ENCODE assay signal across 23 mouse cellular contexts in genomic region chr6:6265761-6266160, GRCm38 (mm10). TPM values are rescaled to one million over a fixed set of nuclear protein-coding genes. Genes with fewer than 3 reads are reported as not detected.
DNase-seq lines count a peak whose midpoint lies in the region; ATAC-seq lines count a peak whose summit lies in the region.
"Had no signal": no experiment of that assay in that cellular context is flagged by ENCODE, and none has a peak within 500 bp of the region (broad histone marks: within the 10 kb centered on the region; RNA-seq: fewer than 3 reads in every experiment).

No protein-coding gene starts in this region.

- WGBS in limb, embryonic 13.5 days, result 54% methylated on average over 7 of the region's 7 CpGs
- 78% methylated on average over 7 of the region's 7 CpGs for WGBS in limb, embryonic 10.5 days
- WGBS in limb, embryonic 15.5 days, result 55% methylated on average over 7 of the region's 7 CpGs

- no peak overlapping the region for H3K9ac ChIP-seq in limb, embryonic 13.5 days
- H3K9ac ChIP-seq in limb, embryonic 15.5 days, result no peak overlapping the region
- H3K9ac ChIP-seq: embryonic facial prominence, embryonic 12.5 days; forebrain, embryonic 13.5 days; forebrain, embryonic 15.5 days; forebrain, postnatal 0 days had no signal

- peaks cover 14% of the 10 kb centered on the region for H3K4me1 ChIP-seq in limb, embryonic 13.5 days
- peaks cover 4% of the 10 kb centered on the region; the same call in 1 of the 2 replicates for H3K4me1 ChIP-seq in limb, embryonic 10.5 days
- peaks cover 4% of the 10 kb centered on the region for H3K4me1 ChIP-seq in limb, embryonic 15.5 days
- H3K4me1 ChIP-seq: embryonic facial prominence, embryonic 10.5 days; embryonic facial prominence, embryonic 12.5 days; forebrain, embryonic 13.5 days; forebrain, embryonic 15.5 days had no signal

- H3K27me3 ChIP-seq in limb, embryonic 13.5 days, result no peaks in the 10 kb centered on the region
- no peaks in the 10 kb centered on the region for H3K27me3 ChIP-seq in limb, embryonic 10.5 days (ENCODE audit: low read depth, poor library complexity, severe bottlenecking)
- H3K27me3 ChIP-seq in limb, embryonic 15.5 days, result no peaks in the 10 kb centered on the region
- H3K27me3 ChIP-seq: CH12.LX; embryonic facial prominence, embryonic 12.5 days; forebrain, embryonic 13.5 days; forebrain, embryonic 15.5 days; Patski had no signal

- ATAC-seq in limb, embryonic 13.5 days (ENCODE audit: low FRiP score, low read depth), result peak; percentile 66
- ATAC-seq in limb, embryonic 15.5 days (ENCODE audit: insufficient number of reproducible peaks, low FRiP score, low TSS enrichment, low read depth), result peak; percentile 58; the same call in 1 of the 2 replicates
- ATAC-seq: CD4-positive, CD25-positive, alpha-beta regulatory T cell, adult 4 months; forebrain, embryonic 13.5 days; forebrain, embryonic 15.5 days; forebrain, postnatal 0 days; Patski had no signal

- no peak for DNase-seq in limb, embryonic 10.5 days (ENCODE audit: low spot score)
- DNase-seq in R1 (ENCODE audit: low read depth, low spot score), result peak; percentile 7
- no peak for DNase-seq in frontal cortex, postnatal 14 days (ENCODE audit: low spot score in 2 of 2)
- DNase-seq: adrenal gland, adult 2 months; adrenal gland, postnatal 10 days; adrenal gland, postnatal 25 days; B cell, adult 2 months; cerebellum, adult 11 months; cerebellum, adult 18-20 months; cerebellum, adult 9-10 months; cerebellum, postnatal 10 days; cerebellum, postnatal 25 days; forebrain, postnatal 0 days had no signal

- H3K4me2 ChIP-seq in limb, embryonic 13.5 days (replicated peaks), result no peak overlapping the region
- no peak overlapping the region for H3K4me2 ChIP-seq in limb, embryonic 15.5 days
- H3K4me2 ChIP-seq: embryonic facial prominence, embryonic 12.5 days; forebrain, embryonic 13.5 days; forebrain, embryonic 15.5 days had no signal

- H3K36me3 ChIP-seq in limb, embryonic 13.5 days, result no peaks in the 10 kb centered on the region
- no peaks in the 10 kb centered on the region for H3K36me3 ChIP-seq in limb, embryonic 10.5 days
- H3K36me3 ChIP-seq in limb, embryonic 15.5 days, result no peaks in the 10 kb centered on the region
- H3K36me3 ChIP-seq: embryonic facial prominence, embryonic 10.5 days; embryonic facial prominence, embryonic 12.5 days; forebrain, embryonic 15.5 days; G1E had no signal

- H3K4me3 ChIP-seq in limb, embryonic 13.5 days, result no peak overlapping the region
- no peak overlapping the region for H3K4me3 ChIP-seq in limb, embryonic 10.5 days
- H3K4me3 ChIP-seq in limb, embryonic 15.5 days, result no peak overlapping the region
- H3K4me3 ChIP-seq: embryonic facial prominence, embryonic 10.5 days; embryonic facial prominence, embryonic 12.5 days; forebrain, embryonic 13.5 days; forebrain, embryonic 15.5 days had no signal

- H3K9me3 ChIP-seq in limb, embryonic 13.5 days, result no peaks in the 10 kb centered on the region
- no peaks in the 10 kb centered on the region for H3K9me3 ChIP-seq in limb, embryonic 10.5 days (replicated peaks)
- no peaks in the 10 kb centered on the region for H3K9me3 ChIP-seq in limb, embryonic 15.5 days
- H3K9me3 ChIP-seq: embryonic facial prominence, embryonic 10.5 days; embryonic facial prominence, embryonic 12.5 days; forebrain, embryonic 13.5 days; forebrain, embryonic 15.5 days; G1E had no signal

- no peak overlapping the region for H3K27ac ChIP-seq in limb, embryonic 13.5 days
- no peak overlapping the region for H3K27ac ChIP-seq in limb, embryonic 10.5 days
- no peak overlapping the region for H3K27ac ChIP-seq in limb, embryonic 15.5 days
- H3K27ac ChIP-seq: embryonic facial prominence, embryonic 10.5 days; embryonic facial prominence, embryonic 12.5 days; forebrain, embryonic 13.5 days; forebrain, embryonic 15.5 days had no signal

RNA-seq across cellular contexts. Expression of gene Slc25a13, which starts 48.8 kb away (rescaled TPM):
- polyA plus RNA-seq in limb, embryonic 13.5 days (2015; fragmentation: Nextera tagmentation; extraction: Ambion mirVana), result 25.7 and 26.4 TPM in 2 replicates
- 52.8 and 60.2 TPM in 2 replicates for polyA plus RNA-seq in limb, embryonic 10.5 days (2016; fragmentation: Nextera tagmentation; extraction: Ambion mirVana)
- 14.9 and 17.2 TPM in 2 replicates for polyA plus RNA-seq in limb, embryonic 15.5 days (2015; fragmentation: Nextera tagmentation; extraction: Ambion mirVana)
